Mouse (Mus musculus) megakaryocyte, embryonic 14.5 days (primary cell): ENCODE measurements around the gene Crispld2.

Experiments used
- FLI1 ChIP-seq: IDR thresholded peaks from 2 replicates; pipeline ENCODE4 v1.6.1; 2012; ENCODE audit warnings: low read length, inconsistent platforms, mixed read lengths
- GATA1 ChIP-seq: IDR thresholded peaks from 3 replicates; pipeline ENCODE4 v1.6.1; 2012; ENCODE audit warnings: mixed read lengths, low read length, inconsistent platforms, borderline replicate concordance

- TF ChIP-seq FLI1 (no peak), GATA1 (no peak)
These were observed 4.2 kb upstream of the Crispld2 start for GRCm38 (mm10) chr8:119988087-119988486.
